Mouse (Mus musculus): ENCODE results near the gene Lima1. TPM values are rescaled to one million over a fixed set of nuclear protein-coding genes. Genes with fewer than 3 reads are reported as not detected.
A peak's percentile ranks its signal among the peaks of the same experiment; 100 is the strongest.

Gene Lima1
- polyA plus RNA-seq, 1 experiment: 22.2 TPM

GRCm38 (mm10) chr15:99729056-99729783, 146.0 kb downstream of the Lima1 start:
- TF ChIP-seq POLR2A (IDR thresholded peaks at IDR 0.05; ENCODE audit: borderline replicate concordance, extremely low read depth, insufficient read depth, insufficient read length, poor library complexity, severe bottlenecking) (no peak), CTCF (IDR thresholded peaks at IDR 0.05; ENCODE audit: borderline replicate concordance, extremely low read depth, insufficient read depth, insufficient read length) (peak; percentile 5; the same call in 1 of the 2 replicates)

More at GRCm38 (mm10) chr15:99729056-99729783, 146.0 kb downstream of the Lima1 start:
- DNase-seq (ENCODE audit: low read depth): no peak

Other genes starting within 250 kb of the Lima1 start
- gene Racgap1, start 223.8 kb downstream of the Lima1 start, polyA plus RNA-seq (2012; rRNA removed): 83.0 and 118 TPM in 2 replicates
- 81.2 and 114 TPM in 2 replicates for gene Asic1, start 205.1 kb downstream of the Lima1 start, polyA plus RNA-seq (2012; rRNA removed)
- gene Smarcd1, start 173.3 kb downstream of the Lima1 start, polyA plus RNA-seq (2012; rRNA removed): 201 and 211 TPM in 2 replicates
- 0.86 TPM in 1 of 2 replicates, not detected in the other for gene Gm17349, start 170.0 kb downstream of the Lima1 start, polyA plus RNA-seq (2012; rRNA removed)
- gene Gpd1, start 157.9 kb downstream of the Lima1 start, polyA plus RNA-seq (2012; rRNA removed): 3.4 and 4.5 TPM in 2 replicates
- gene Cox14, start 149.8 kb downstream of the Lima1 start, polyA plus RNA-seq (2012; rRNA removed): 149 and 249 TPM in 2 replicates
- 61.1 and 69.4 TPM in 2 replicates for gene Cers5, start 102.6 kb downstream of the Lima1 start, polyA plus RNA-seq (2012; rRNA removed)
- gene Fam186a, start 91.6 kb upstream of the Lima1 start, polyA plus RNA-seq (2012; rRNA removed): 0.01 and 0.03 TPM in 2 replicates
- 31.1 and 31.5 TPM in 2 replicates for gene Larp4, start 94.6 kb upstream of the Lima1 start, polyA plus RNA-seq (2012; rRNA removed)
- 25.5 and 33.7 TPM in 2 replicates for gene Dip2b, start 163.2 kb upstream of the Lima1 start, polyA plus RNA-seq (2012; rRNA removed)

All from brain, embryonic 14.5 days (tissue).